Mouse (Mus musculus): ENCODE measurements at regions not wholly inside any gene's neighbourhood (a gene's known extent, or its start where the extent isn't known, plus 50 kb on each side); places are given as distances from the start of the nearest gene placed in this dataset.
A peak's percentile ranks its signal among the peaks of the same experiment; 100 is the strongest.
"Not testable (repeated sequence)": the region's sequence is repeated elsewhere in the genome, so short reads cannot be mapped to it uniquely, and the experiment has no call there.

DNA sequence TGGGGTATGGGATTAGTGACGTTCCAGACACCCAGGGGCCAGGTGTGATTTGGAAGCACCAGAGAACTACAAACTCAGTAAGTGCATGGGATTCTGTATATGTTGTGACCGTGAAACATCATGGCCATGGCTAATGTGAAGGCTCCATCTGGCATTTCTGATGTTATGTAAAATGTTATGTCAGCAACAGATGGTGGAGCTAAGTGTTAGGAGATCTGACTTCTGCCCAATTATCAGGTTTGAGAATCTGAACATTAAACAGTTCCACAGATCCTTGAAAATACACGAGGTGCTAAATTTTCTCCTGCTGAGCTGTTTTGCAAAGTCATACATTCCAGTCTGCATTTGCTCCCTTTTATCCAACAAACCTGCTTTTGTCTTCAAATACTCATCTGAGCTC lies 223.6 kb upstream of the Egfl6 start:
- Histone ChIP-seq H3K4me1 (ENCODE audit: control insufficient read depth, insufficient read depth, low read length) (0 out of 2 replicates have a peak, but pooled peaks cover 2% of the 10 kb centered on the region), H3K36me3 (ENCODE audit: control insufficient read depth, insufficient read depth, low read length) (no peaks in the 10 kb centered on the region), H3K27ac (ENCODE audit: low read depth, low read length) (no peak overlapping the region), H3K27me3 (ENCODE audit: control insufficient read depth, insufficient read depth, low read length) (peaks cover 10% of the 10 kb centered on the region; the same call in 1 of the 2 replicates), H3K9ac (ENCODE audit: low read length) (no peak overlapping the region), H3K4me3 (ENCODE audit: low read depth, low read length) (no peak overlapping the region), H3K9me3 (ENCODE audit: control insufficient read depth, low read length) (no peaks in the 10 kb centered on the region), H3K4me2 (no peak overlapping the region)
- ATAC-seq (ENCODE audit: low FRiP score), result no peak
- no peak for DNase-seq (ENCODE audit: low spot score, missing footprints)
- WGBS, result 71% methylated on average over 3 of the region's 3 CpGs

DNA sequence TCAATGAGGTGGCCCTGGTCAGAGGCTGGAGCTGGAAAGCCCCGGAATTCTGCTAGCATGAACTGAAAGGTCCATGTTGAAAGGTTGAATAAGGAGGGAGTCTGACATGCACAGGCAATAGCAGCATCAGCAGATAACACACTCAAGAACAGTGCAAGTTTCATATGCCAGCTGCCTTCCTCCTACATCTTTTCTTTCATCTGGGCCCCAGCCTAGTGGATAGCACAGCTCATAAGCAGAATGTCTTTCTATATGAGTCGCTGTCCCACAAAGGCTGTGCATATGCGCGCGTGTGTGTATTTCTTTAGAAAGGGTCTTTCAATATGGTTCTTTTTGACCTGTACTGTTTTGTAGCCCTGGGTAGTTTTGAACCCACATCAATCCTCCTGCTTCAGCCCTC lies 222.7 kb upstream of the Egfl6 start:
- DNase-seq (ENCODE audit: low spot score, missing footprints) (no peak), ATAC-seq (ENCODE audit: low FRiP score) (no peak)
- Histone ChIP-seq H3K36me3 (ENCODE audit: control insufficient read depth, insufficient read depth, low read length) (no peaks in the 10 kb centered on the region), H3K4me2 (no peak overlapping the region), H3K27me3 (ENCODE audit: control insufficient read depth, insufficient read depth, low read length) (peaks cover 10% of the 10 kb centered on the region; the same call in 1 of the 2 replicates), H3K9me3 (ENCODE audit: control insufficient read depth, low read length) (no peaks in the 10 kb centered on the region), H3K9ac (ENCODE audit: low read length) (no peak overlapping the region), H3K4me1 (ENCODE audit: control insufficient read depth, insufficient read depth, low read length) (peaks cover 5% of the 10 kb centered on the region; the same call in 1 of the 2 replicates), H3K4me3 (ENCODE audit: low read depth, low read length) (no peak overlapping the region), H3K27ac (ENCODE audit: low read depth, low read length) (no peak overlapping the region)
- 85% methylated on average over 5 of the region's 5 CpGs for WGBS

DNA sequence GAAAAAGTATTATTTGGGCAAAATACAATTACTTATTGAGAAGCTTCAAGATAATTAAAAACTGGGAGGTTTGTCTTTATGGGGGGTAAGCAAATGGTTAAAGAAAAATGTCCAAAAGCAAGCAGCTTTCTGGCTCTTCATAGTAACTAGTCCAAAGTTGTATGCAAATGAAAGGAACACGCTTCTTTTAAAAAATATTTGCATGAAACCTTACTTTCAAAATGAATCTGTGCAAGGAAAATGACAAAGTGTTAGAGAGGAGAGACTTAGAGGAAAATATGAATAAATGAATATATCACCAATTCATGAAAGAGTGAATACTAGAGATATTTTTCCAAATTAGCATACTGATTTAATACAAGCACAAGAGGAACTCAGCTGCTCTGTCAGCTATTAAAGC lies 220.4 kb upstream of the Egfl6 start:
- 38% methylated on average over 1 of the region's 1 CpGs for WGBS
- Histone ChIP-seq H3K27me3 (ENCODE audit: control insufficient read depth, insufficient read depth, low read length) (peaks cover 14% of the 10 kb centered on the region; the same call in 1 of the 2 replicates), H3K4me3 (ENCODE audit: low read depth, low read length) (no peak overlapping the region), H3K4me2 (no peak overlapping the region), H3K9ac (ENCODE audit: low read length) (no peak overlapping the region), H3K9me3 (ENCODE audit: control insufficient read depth, low read length) (no peaks in the 10 kb centered on the region), H3K4me1 (ENCODE audit: control insufficient read depth, insufficient read depth, low read length) (peaks cover 6% of the 10 kb centered on the region; the same call in 1 of the 2 replicates), H3K27ac (ENCODE audit: low read depth, low read length) (peak overlapping the region; percentile 78), H3K36me3 (ENCODE audit: control insufficient read depth, insufficient read depth, low read length) (no peaks in the 10 kb centered on the region)
- DNase-seq (ENCODE audit: low spot score, missing footprints) (no peak), ATAC-seq (ENCODE audit: low FRiP score) (no peak)

DNA sequence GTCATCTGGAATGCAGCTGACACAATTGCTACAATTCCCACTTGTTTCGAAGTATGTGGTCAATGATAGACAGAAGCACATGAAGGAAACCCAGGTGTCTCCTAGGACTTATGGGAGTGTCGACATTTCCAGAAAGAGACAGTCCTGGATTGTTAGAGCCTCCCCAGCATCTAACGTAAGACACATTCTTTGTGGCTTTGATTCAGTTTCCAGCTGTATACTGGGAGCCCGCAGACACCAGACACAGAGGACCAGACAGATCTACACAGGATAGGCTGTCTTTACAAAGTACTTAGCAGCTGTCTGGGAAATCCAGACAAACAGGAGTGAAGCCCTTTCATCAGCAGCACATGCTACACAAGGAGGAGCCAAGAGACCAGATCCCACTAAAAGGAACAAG lies 220.0 kb upstream of the Egfl6 start:
- ATAC-seq (ENCODE audit: low FRiP score), result peak; percentile 81
- Histone ChIP-seq H3K27me3 (ENCODE audit: control insufficient read depth, insufficient read depth, low read length) (peaks cover 17% of the 10 kb centered on the region; the same call in 1 of the 2 replicates), H3K9ac (ENCODE audit: low read length) (no peak overlapping the region)

DNA sequence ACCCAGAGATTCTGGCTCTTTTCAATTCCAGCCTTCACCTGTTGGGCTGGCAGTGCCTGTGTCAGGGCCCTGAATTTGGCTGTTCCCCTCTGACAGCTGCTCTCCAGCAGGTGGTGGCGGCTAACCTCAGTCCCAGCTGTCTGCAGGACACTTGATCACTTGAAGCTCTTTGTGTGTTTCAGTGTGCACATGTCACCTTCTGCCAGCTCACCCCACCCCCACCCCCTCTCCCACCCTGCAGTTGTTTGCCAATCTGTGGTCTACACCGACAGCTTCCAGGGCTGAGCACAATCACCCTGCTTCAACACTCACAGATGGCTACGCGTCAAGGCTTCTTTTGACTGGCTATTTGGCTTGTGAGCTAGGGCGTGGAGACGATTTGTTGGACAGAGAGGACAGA lies 217.7 kb upstream of the Egfl6 start:
- Histone ChIP-seq H3K4me2 (no peak overlapping the region), H3K36me3 (ENCODE audit: control insufficient read depth, insufficient read depth, low read length) (no peaks in the 10 kb centered on the region), H3K9ac (ENCODE audit: low read length) (no peak overlapping the region), H3K9me3 (ENCODE audit: control insufficient read depth, low read length) (no peaks in the 10 kb centered on the region), H3K4me3 (ENCODE audit: low read depth, low read length) (no peak overlapping the region), H3K4me1 (ENCODE audit: control insufficient read depth, insufficient read depth, low read length) (peaks cover 6% of the 10 kb centered on the region; the same call in 1 of the 2 replicates), H3K27ac (ENCODE audit: low read depth, low read length) (peak overlapping the region; percentile 80), H3K27me3 (ENCODE audit: control insufficient read depth, insufficient read depth, low read length) (peaks cover 15% of the 10 kb centered on the region; the same call in 1 of the 2 replicates)
- 46% methylated on average over 6 of the region's 6 CpGs for WGBS
- ATAC-seq (ENCODE audit: low FRiP score) (peak; percentile 84), DNase-seq (ENCODE audit: low spot score, missing footprints) (peak; percentile 88)

More for the DNA sequence above, 220.0 kb upstream of the Egfl6 start:
- H3K4me1 ChIP-seq (ENCODE audit: control insufficient read depth, insufficient read depth, low read length), result peaks cover 6% of the 10 kb centered on the region; the same call in 1 of the 2 replicates
- no peaks in the 10 kb centered on the region for H3K9me3 ChIP-seq (ENCODE audit: control insufficient read depth, low read length)
- DNase-seq (ENCODE audit: low spot score, missing footprints), result peak; percentile 87
- no peak overlapping the region for H3K4me2 ChIP-seq
- H3K27ac ChIP-seq (ENCODE audit: low read depth, low read length), result peak overlapping the region; percentile 78
- H3K4me3 ChIP-seq (ENCODE audit: low read depth, low read length), result no peak overlapping the region
- 39% methylated on average over 4 of the region's 4 CpGs for WGBS
- H3K36me3 ChIP-seq (ENCODE audit: control insufficient read depth, insufficient read depth, low read length), result no peaks in the 10 kb centered on the region

DNA sequence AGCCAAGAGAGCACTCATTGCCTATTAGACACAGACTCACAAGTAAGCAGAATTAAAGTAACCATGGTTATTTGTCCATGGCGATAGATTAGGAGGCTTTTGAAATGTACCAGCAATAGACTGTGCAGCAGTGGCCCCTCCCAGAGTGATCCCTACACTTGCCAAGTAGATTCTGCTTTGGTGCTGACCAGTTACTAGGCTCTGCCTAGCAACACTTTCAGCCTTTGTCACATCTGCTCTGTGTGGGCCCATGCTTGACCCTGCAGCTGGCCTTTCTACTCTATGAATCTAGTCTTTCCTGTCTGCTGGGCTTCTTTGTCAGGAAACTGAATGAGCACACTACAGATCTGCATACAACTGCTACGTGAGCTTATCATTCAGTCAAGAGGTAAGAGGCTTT lies 215.5 kb upstream of the Egfl6 start:
- ATAC-seq (ENCODE audit: low FRiP score) (peak; percentile 72), DNase-seq (ENCODE audit: low spot score, missing footprints) (no peak)
- H3K36me3 ChIP-seq (ENCODE audit: control insufficient read depth, insufficient read depth, low read length), result no peaks in the 10 kb centered on the region
- no peak overlapping the region for H3K9ac ChIP-seq (ENCODE audit: low read length)
- H3K4me3 ChIP-seq (ENCODE audit: low read depth, low read length), result no peak overlapping the region
- no peaks in the 10 kb centered on the region for H3K9me3 ChIP-seq (ENCODE audit: control insufficient read depth, low read length)
- WGBS, result 30% methylated on average over 2 of the region's 2 CpGs
- H3K4me2 ChIP-seq, result no peak overlapping the region
- H3K27me3 ChIP-seq (ENCODE audit: control insufficient read depth, insufficient read depth, low read length), result peaks cover 11% of the 10 kb centered on the region
- no peak overlapping the region for H3K27ac ChIP-seq (ENCODE audit: low read depth, low read length)
- H3K4me1 ChIP-seq (ENCODE audit: control insufficient read depth, insufficient read depth, low read length), result peaks cover 4% of the 10 kb centered on the region; the same call in 1 of the 2 replicates

DNA sequence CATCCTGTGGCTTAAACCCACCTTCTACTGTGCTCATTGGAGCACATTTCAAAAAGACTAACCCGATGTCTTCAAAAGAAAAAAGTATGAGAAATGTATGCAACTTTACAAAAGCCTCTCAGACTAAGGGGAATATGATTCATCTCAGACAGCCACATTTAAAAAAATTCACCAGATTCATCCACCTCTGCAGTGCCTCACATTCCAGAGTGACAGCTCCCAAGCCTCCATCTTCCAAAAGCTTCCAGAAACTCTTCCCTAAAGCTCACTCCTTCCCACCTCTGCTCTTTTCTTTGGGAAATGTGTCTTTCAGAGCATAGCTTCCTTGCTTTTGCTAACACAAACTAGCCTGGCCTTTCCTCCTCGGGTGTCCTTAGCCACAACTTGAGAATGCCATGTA lies 210.1 kb upstream of the Egfl6 start:
- Histone ChIP-seq H3K27me3 (ENCODE audit: control insufficient read depth, insufficient read depth, low read length) (peaks cover 6% of the 10 kb centered on the region), H3K4me2 (no peak overlapping the region), H3K9me3 (ENCODE audit: control insufficient read depth, low read length) (no peaks in the 10 kb centered on the region), H3K4me1 (ENCODE audit: control insufficient read depth, insufficient read depth, low read length) (no peaks in the 10 kb centered on the region), H3K9ac (ENCODE audit: low read length) (no peak overlapping the region), H3K36me3 (ENCODE audit: control insufficient read depth, insufficient read depth, low read length) (no peaks in the 10 kb centered on the region), H3K4me3 (ENCODE audit: low read depth, low read length) (no peak overlapping the region), H3K27ac (ENCODE audit: low read depth, low read length) (no peak overlapping the region)
- WGBS, result 76% methylated on average over 2 of the region's 2 CpGs
- ATAC-seq (ENCODE audit: low FRiP score) (no peak), DNase-seq (ENCODE audit: low spot score, missing footprints) (no peak)

DNA sequence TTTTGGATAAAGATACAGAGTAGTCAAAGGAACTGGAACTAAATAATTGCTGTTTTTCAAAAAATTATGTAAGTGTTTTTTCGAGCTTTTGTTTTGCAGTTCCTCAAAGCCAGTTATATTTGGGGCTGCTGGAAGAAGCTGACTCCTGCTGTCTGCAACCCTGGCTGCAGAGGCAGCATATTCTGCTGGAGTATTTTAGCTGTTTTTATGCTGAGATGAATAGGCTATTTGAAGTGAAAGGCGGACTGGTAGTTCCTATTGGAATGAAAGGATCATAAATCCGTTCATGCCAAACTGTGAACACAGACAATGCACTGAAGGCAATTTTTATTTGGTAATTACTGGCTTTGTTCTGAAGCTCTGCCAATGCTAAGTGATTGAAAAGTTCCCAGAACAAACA lies 203.5 kb upstream of the Egfl6 start:
- Histone ChIP-seq H3K4me3 (ENCODE audit: low read depth, low read length) (no peak overlapping the region), H3K27ac (ENCODE audit: low read depth, low read length) (no peak overlapping the region), H3K4me1 (ENCODE audit: control insufficient read depth, insufficient read depth, low read length) (no peaks in the 10 kb centered on the region), H3K36me3 (ENCODE audit: control insufficient read depth, insufficient read depth, low read length) (no peaks in the 10 kb centered on the region), H3K9ac (ENCODE audit: low read length) (no peak overlapping the region), H3K9me3 (ENCODE audit: control insufficient read depth, low read length) (no peaks in the 10 kb centered on the region), H3K27me3 (ENCODE audit: control insufficient read depth, insufficient read depth, low read length) (peaks cover 6% of the 10 kb centered on the region; the same call in 1 of the 2 replicates), H3K4me2 (no peak overlapping the region)
- 56% methylated on average over 3 of the region's 3 CpGs for WGBS
- ATAC-seq (ENCODE audit: low FRiP score) (no peak), DNase-seq (ENCODE audit: low spot score, missing footprints) (no peak)

DNA sequence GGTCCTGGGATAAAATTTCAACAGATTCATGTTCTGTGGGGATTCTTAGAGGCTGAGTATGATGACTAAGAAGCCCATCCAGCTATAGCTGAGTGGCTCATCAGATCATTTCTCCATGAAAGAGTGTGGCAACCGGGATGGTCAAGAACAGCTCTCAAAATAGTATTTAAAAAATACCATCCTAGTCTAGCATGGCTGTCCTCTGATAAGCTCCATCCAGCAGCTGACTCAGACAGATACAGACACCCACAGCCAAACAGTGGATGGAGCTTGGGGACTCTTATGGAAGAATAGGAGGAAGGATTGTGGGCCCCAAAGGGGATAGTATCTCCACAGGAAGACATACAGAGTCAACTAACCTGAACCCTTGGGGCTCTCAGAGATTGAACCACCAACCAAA lies 201.6 kb upstream of the Egfl6 start:
- ATAC-seq (ENCODE audit: low FRiP score); H3K4me3 ChIP-seq (ENCODE audit: low read depth, low read length); H3K27me3 ChIP-seq (ENCODE audit: control insufficient read depth, insufficient read depth, low read length); H3K9me3 ChIP-seq (ENCODE audit: control insufficient read depth, low read length); H3K4me1 ChIP-seq (ENCODE audit: control insufficient read depth, insufficient read depth, low read length); H3K27ac ChIP-seq (ENCODE audit: low read depth, low read length); H3K9ac ChIP-seq (ENCODE audit: low read length); DNase-seq (ENCODE audit: low spot score, missing footprints); H3K36me3 ChIP-seq (ENCODE audit: control insufficient read depth, insufficient read depth, low read length); H3K4me2 ChIP-seq: not testable (repeated sequence)
- WGBS, result 91% methylated on average over 1 of the region's 1 CpGs

Measured in midbrain, embryonic 11.5 days (tissue).